Mouse (Mus musculus): Measurements from ENCODE around the gene Rtn3.

DNA sequence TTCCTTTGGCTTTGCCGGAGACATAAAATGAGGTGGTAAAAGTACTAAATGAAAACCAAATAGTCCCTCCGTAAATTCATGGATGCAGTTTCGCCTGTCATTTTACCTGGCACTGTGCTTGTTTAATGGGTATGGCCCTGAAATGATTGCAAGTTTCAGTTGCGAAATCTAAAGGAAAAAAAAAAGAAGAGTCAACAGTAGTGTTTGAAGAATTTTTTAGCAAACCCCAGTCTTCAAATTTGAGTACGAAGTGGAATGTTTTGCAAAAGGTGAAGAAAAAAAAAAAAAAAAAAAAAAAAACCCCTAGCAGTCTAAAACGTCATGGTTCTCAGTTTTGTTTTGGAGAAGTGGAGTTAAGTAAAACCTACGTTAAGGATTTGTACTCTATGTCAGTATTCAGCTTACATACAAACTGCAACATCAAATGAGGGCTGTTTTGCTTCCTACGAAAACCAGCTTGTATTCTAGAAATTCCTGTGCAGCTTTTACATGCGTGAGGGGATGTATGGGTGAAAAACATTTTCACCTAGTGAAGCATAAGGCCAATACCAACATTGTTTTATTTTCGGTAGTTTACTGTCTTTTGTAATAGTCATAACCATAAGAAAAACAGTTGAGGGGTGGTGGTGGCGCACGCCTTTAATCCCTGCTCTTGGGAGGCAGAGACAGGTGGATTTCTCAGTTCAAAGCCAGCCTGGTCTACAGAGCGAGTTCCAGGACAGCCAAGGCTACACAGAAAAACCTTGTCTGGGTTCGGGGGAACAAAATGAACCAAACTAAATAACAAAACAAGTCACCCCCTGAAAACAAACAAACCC lies 12.3 kb upstream of the Rtn3 start:
- TF ChIP-seq CTCF (IDR thresholded peaks at IDR 0.05; ENCODE audit: low read depth) (no peak), EP300 (IDR thresholded peaks at IDR 0.05; ENCODE audit: low read depth) (no peak)
